Mouse (Mus musculus): Measurements from ENCODE around the gene Gm28778. TPM values are rescaled to one million over a fixed set of nuclear protein-coding genes. Genes with fewer than 3 reads are reported as not detected.

Gm28778 gene
- polyA plus RNA-seq, 1 experiment = not detected

DNA sequence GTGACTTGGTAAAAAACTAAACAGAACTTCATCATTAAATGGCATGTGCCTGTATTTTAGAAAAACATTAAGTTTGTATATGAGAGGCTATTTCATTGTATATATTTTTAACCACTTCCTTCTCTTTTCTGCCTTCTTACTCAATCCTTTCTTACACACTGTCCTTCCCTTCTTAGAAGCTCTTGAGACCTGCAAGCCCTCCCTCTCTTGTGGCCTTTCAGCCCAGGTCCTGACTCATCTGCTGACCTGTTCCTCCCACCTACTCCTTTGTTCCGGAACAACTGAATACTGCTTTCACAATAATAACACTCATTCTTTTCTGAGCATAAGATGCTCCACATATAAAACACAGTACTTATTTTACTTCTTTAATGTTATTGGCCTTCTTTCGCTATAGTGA, 44.2 kb downstream of the Gm28778 start:
- H3K4me3 ChIP-seq (ENCODE audit: insufficient read depth, low read depth, low read length) = no peak overlapping the region
- no peak overlapping the region for H3K27ac ChIP-seq (replicated peaks; ENCODE audit: low read depth, low read length)
- H3K4me1 ChIP-seq (ENCODE audit: control insufficient read depth, insufficient read depth, insufficient read length, low read length) = no peaks in the 10 kb centered on the region

DNA sequence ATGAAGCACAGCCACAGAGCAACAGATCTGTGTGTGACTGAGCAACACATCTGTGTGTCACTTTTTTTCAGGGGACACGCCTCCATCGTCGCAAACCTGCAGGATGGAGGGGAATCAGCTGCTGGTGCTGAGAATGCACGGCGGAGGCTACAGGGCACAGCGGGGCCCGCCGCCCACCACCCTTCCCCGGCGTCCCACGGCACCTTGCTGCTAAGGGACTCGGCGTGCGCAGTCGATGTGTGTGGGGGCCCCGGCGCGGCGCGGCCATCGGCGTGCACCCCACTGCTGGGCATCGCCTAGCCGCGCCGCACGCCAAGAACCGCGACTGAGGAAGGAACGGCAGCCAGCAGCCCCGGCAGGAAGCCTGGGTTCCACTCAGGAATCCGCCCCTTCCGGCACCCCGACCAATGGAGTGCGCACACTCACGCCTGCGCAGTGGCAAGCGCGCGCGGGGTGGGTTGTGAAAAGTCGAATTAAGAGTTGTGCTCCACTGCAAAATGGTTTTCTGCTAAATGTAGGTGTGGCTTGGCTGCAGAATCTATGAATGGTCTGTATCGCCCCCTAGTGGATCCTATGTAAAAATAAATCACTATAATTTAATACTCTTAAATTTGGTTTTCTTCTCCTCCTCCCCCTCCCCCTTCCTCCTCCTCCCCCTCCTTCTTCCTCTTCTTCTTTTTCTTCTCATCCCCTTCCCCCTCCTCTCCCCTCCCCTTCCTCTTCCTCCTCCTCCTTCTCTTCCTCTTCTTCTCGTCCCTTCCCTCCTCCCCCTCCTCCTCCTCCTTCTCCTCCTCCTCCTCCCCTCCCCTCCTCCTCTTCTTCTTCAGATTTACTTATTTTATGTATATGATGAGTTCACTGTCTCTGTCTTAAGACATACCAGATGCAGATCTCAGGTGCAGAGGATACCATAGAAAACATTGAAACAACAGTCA, 55.7 kb downstream of the Gm28778 start, which contains the start of the genes Asdurf, Gm28551 and Asnsd1:
TSS of gene Asdurf (minus strand) at position 293 of the 935 bp plus-strand sequence.
TSS of gene Gm28551 (minus strand) at position 341 of the 935 bp plus-strand sequence.
TSS of gene Asnsd1 (minus strand) at position 426 of the 935 bp plus-strand sequence.
- 0 out of 2 replicates have a peak within 1 kb of the TSS, but pooled peaks have one; percentile 10 for H3K27ac ChIP-seq (replicated peaks; ENCODE audit: low read depth, low read length)
- no peaks in the 10 kb centered on the region for H3K4me1 ChIP-seq (ENCODE audit: control insufficient read depth, insufficient read depth, insufficient read length, low read length)
- peak within 1 kb of the TSS; percentile 92 for H3K4me3 ChIP-seq (ENCODE audit: insufficient read depth, low read depth, low read length)

- H3K4me3 ChIP-seq (ENCODE audit: insufficient read depth, low read depth, low read length) = no peak overlapping the region
- H3K27ac ChIP-seq (replicated peaks; ENCODE audit: low read depth, low read length) = no peak overlapping the region
- H3K4me1 ChIP-seq (ENCODE audit: control insufficient read depth, insufficient read depth, insufficient read length, low read length) = no peaks in the 10 kb centered on the region
Measured at GRCm38 (mm10) chr1:53358988-53359387, 62.1 kb downstream of the Gm28778 start.

Other genes with a start within 250 kb of the Gm28778 start
- gene Mstn, start 235.5 kb upstream of the Gm28778 start, polyA plus RNA-seq (2012; ENCODE audit: insufficient read depth, insufficient read length, missing spikeins) = 0.46 and 0.52 TPM in 2 replicates
- not detected in 2 replicates for gene 1700019A02Rik, start 109.5 kb upstream of the Gm28778 start, polyA plus RNA-seq (2012; ENCODE audit: insufficient read depth, insufficient read length, missing spikeins)
- gene Pms1, start 93 bp upstream of the Gm28778 start, polyA plus RNA-seq (2012; ENCODE audit: insufficient read depth, insufficient read length, missing spikeins) = 1.7 and 2.0 TPM in 2 replicates
- 10.2 and 12.5 TPM in 2 replicates for gene Ormdl1, start within 50 bp of the Gm28778 start, polyA plus RNA-seq (2012; ENCODE audit: insufficient read depth, insufficient read length, missing spikeins)
- gene Osgepl1, start 16.5 kb downstream of the Gm28778 start, polyA plus RNA-seq (2012; ENCODE audit: insufficient read depth, insufficient read length, missing spikeins) = 41.7 and 67.1 TPM in 2 replicates
- gene Asdurf, start 55.5 kb downstream of the Gm28778 start, polyA plus RNA-seq (2012; ENCODE audit: insufficient read depth, insufficient read length, missing spikeins) = not detected in 2 replicates
- not detected in 2 replicates for gene Gm28551, start 55.6 kb downstream of the Gm28778 start, polyA plus RNA-seq (2012; ENCODE audit: insufficient read depth, insufficient read length, missing spikeins)
- gene Asnsd1, start 55.6 kb downstream of the Gm28778 start, polyA plus RNA-seq (2012; ENCODE audit: insufficient read depth, insufficient read length, missing spikeins) = 39.7 and 55.6 TPM in 2 replicates